Mouse (Mus musculus): ENCODE data around the gene Cpm. TPM values are rescaled to one million over a fixed set of nuclear protein-coding genes. Genes with fewer than 3 reads are reported as not detected.

Gene Cpm
- polyA plus RNA-seq, 1 experiment from 2014 or later: 3.7 TPM

GRCm38 (mm10) chr10:117650725-117651124 lies 21.4 kb downstream of the Cpm start:
- no peaks in the 10 kb centered on the region for H3K36me3 ChIP-seq

GRCm38 (mm10) chr10:117651587-117652377 lies 22.5 kb downstream of the Cpm start:
- Histone ChIP-seq H3K9ac (replicated peaks) (no peak overlapping the region), H3K4me3 (no peak overlapping the region), H3K27me3 (no peaks in the 10 kb centered on the region; the same call in 1 of the 2 replicates), H3K4me2 (replicated peaks) (no peak overlapping the region), H3K4me1 (0 out of 2 replicates have a peak, but pooled peaks cover 6% of the 10 kb centered on the region), H3K36me3 (no peaks in the 10 kb centered on the region), H3K9me3 (no peaks in the 10 kb centered on the region), H3K27ac (replicated peaks) (no peak overlapping the region)
- no peak for ATAC-seq (ENCODE audit: low FRiP score, low read depth)
- 82% methylated on average over 10 of the region's 10 CpGs for WGBS

More at GRCm38 (mm10) chr10:117650725-117651124, 21.4 kb downstream of the Cpm start:
- no peaks in the 10 kb centered on the region; the same call in 1 of the 2 replicates for H3K27me3 ChIP-seq
- H3K4me3 ChIP-seq: no peak overlapping the region
- H3K4me2 ChIP-seq (replicated peaks): no peak overlapping the region
- H3K4me1 ChIP-seq: 0 out of 2 replicates have a peak, but pooled peaks cover 6% of the 10 kb centered on the region
- H3K27ac ChIP-seq (replicated peaks): no peak overlapping the region
- no peak overlapping the region for H3K9ac ChIP-seq (replicated peaks)
- H3K9me3 ChIP-seq: no peaks in the 10 kb centered on the region
- WGBS: 90% methylated on average over 7 of the region's 7 CpGs
- no peak for ATAC-seq (ENCODE audit: low FRiP score, low read depth)

GRCm38 (mm10) chr10:117652378-117652774 lies 23.1 kb downstream of the Cpm start:
- no peak overlapping the region for H3K4me3 ChIP-seq
- no peak for ATAC-seq (ENCODE audit: low FRiP score, low read depth)
- H3K36me3 ChIP-seq: no peaks in the 10 kb centered on the region
- 92% methylated on average over 4 of the region's 4 CpGs for WGBS
- H3K9me3 ChIP-seq: no peaks in the 10 kb centered on the region
- H3K9ac ChIP-seq (replicated peaks): no peak overlapping the region
- no peaks in the 10 kb centered on the region; the same call in 1 of the 2 replicates for H3K27me3 ChIP-seq
- H3K4me2 ChIP-seq (replicated peaks): no peak overlapping the region
- 0 out of 2 replicates have a peak, but pooled peaks cover under 1% of the 10 kb centered on the region for H3K4me1 ChIP-seq
- no peak overlapping the region for H3K27ac ChIP-seq (replicated peaks)

- Histone ChIP-seq H3K4me3 (no peak overlapping the region), H3K4me2 (replicated peaks) (no peak overlapping the region), H3K27ac (replicated peaks) (no peak overlapping the region), H3K4me1 (no peaks in the 10 kb centered on the region), H3K9ac (replicated peaks) (no peak overlapping the region), H3K36me3 (no peaks in the 10 kb centered on the region), H3K27me3 (no peaks in the 10 kb centered on the region; the same call in 1 of the 2 replicates), H3K9me3 (no peaks in the 10 kb centered on the region)
- 87% methylated on average over 8 of the region's 8 CpGs for WGBS
- ATAC-seq (ENCODE audit: low FRiP score, low read depth): no peak
Observed at GRCm38 (mm10) chr10:117652930-117653778, 23.9 kb downstream of the Cpm start.

- no peaks in the 10 kb centered on the region; the same call in 1 of the 2 replicates for H3K27me3 ChIP-seq
- H3K36me3 ChIP-seq: no peaks in the 10 kb centered on the region
- no peak overlapping the region for H3K4me2 ChIP-seq (replicated peaks)
- H3K27ac ChIP-seq (replicated peaks): no peak overlapping the region
- no peak overlapping the region for H3K4me3 ChIP-seq
- no peaks in the 10 kb centered on the region for H3K9me3 ChIP-seq
- H3K4me1 ChIP-seq: no peaks in the 10 kb centered on the region
- no peak overlapping the region for H3K9ac ChIP-seq (replicated peaks)
- no peak for ATAC-seq (ENCODE audit: low FRiP score, low read depth)
- WGBS: 93% methylated on average over 7 of the region's 7 CpGs
Observed at GRCm38 (mm10) chr10:117653779-117654173, 24.5 kb downstream of the Cpm start.

- no peaks in the 10 kb centered on the region for H3K36me3 ChIP-seq
- H3K4me3 ChIP-seq: no peak overlapping the region
- no peaks in the 10 kb centered on the region for H3K9me3 ChIP-seq
- no peak overlapping the region for H3K4me2 ChIP-seq (replicated peaks)
- H3K27me3 ChIP-seq: no peaks in the 10 kb centered on the region; the same call in 1 of the 2 replicates
- no peak overlapping the region for H3K27ac ChIP-seq (replicated peaks)
- ATAC-seq (ENCODE audit: low FRiP score, low read depth): no peak
- no peak overlapping the region for H3K9ac ChIP-seq (replicated peaks)
- 94% methylated on average over 3 of the region's 3 CpGs for WGBS
- no peaks in the 10 kb centered on the region for H3K4me1 ChIP-seq
Observed at GRCm38 (mm10) chr10:117654576-117655123, 25.4 kb downstream of the Cpm start.

- no peaks in the 10 kb centered on the region for H3K36me3 ChIP-seq
Observed at GRCm38 (mm10) chr10:117655460-117655859, 26.2 kb downstream of the Cpm start.

GRCm38 (mm10) chr10:117655908-117656661 lies 26.8 kb downstream of the Cpm start:
- Histone ChIP-seq H3K9me3 (no peaks in the 10 kb centered on the region), H3K27ac (replicated peaks) (no peak overlapping the region), H3K9ac (replicated peaks) (no peak overlapping the region), H3K4me3 (no peak overlapping the region), H3K4me2 (replicated peaks) (no peak overlapping the region), H3K4me1 (no peaks in the 10 kb centered on the region), H3K36me3 (no peaks in the 10 kb centered on the region), H3K27me3 (no peaks in the 10 kb centered on the region; the same call in 1 of the 2 replicates)
- WGBS: 69% methylated on average over 7 of the region's 7 CpGs
- no peak for ATAC-seq (ENCODE audit: low FRiP score, low read depth)

More at GRCm38 (mm10) chr10:117655460-117655859, 26.2 kb downstream of the Cpm start:
- no peaks in the 10 kb centered on the region for H3K9me3 ChIP-seq
- no peak for ATAC-seq (ENCODE audit: low FRiP score, low read depth)
- 90% methylated on average over 9 of the region's 9 CpGs for WGBS
- H3K27me3 ChIP-seq: no peaks in the 10 kb centered on the region; the same call in 1 of the 2 replicates
- no peak overlapping the region for H3K4me3 ChIP-seq
- no peak overlapping the region for H3K9ac ChIP-seq (replicated peaks)
- H3K4me1 ChIP-seq: no peaks in the 10 kb centered on the region
- H3K4me2 ChIP-seq (replicated peaks): no peak overlapping the region
- no peak overlapping the region for H3K27ac ChIP-seq (replicated peaks)

- no peaks in the 10 kb centered on the region for H3K36me3 ChIP-seq
- no peak overlapping the region for H3K9ac ChIP-seq (replicated peaks)
- ATAC-seq (ENCODE audit: low FRiP score, low read depth): no peak
- no peaks in the 10 kb centered on the region for H3K4me1 ChIP-seq
- no peaks in the 10 kb centered on the region; the same call in 1 of the 2 replicates for H3K27me3 ChIP-seq
- H3K4me3 ChIP-seq: no peak overlapping the region
- H3K9me3 ChIP-seq: no peaks in the 10 kb centered on the region
- no peak overlapping the region for H3K27ac ChIP-seq (replicated peaks)
- H3K4me2 ChIP-seq (replicated peaks): no peak overlapping the region
- WGBS: 89% methylated on average over 6 of the region's 6 CpGs
Observed at GRCm38 (mm10) chr10:117656662-117656962, 27.3 kb downstream of the Cpm start.

- Histone ChIP-seq H3K27me3 (no peaks in the 10 kb centered on the region; the same call in 1 of the 2 replicates), H3K4me2 (replicated peaks) (no peak overlapping the region), H3K36me3 (no peaks in the 10 kb centered on the region), H3K4me1 (no peaks in the 10 kb centered on the region), H3K4me3 (no peak overlapping the region), H3K9ac (replicated peaks) (no peak overlapping the region), H3K9me3 (no peaks in the 10 kb centered on the region), H3K27ac (replicated peaks) (no peak overlapping the region)
- WGBS: 83% methylated on average over 7 of the region's 7 CpGs
- ATAC-seq (ENCODE audit: low FRiP score, low read depth): no peak
Observed at GRCm38 (mm10) chr10:117656985-117657658, 27.8 kb downstream of the Cpm start.

All from midbrain, embryonic 12.5 days (tissue).